Mouse (Mus musculus) kidney, adult 18-20 months (tissue): Measurements from ENCODE around the gene Jph2.

ENCODE experiments used
- DNase-seq: peaks from one replicate; pipeline ENCODE4 v3.0.0; 2021

Jph2 gene

DNA sequence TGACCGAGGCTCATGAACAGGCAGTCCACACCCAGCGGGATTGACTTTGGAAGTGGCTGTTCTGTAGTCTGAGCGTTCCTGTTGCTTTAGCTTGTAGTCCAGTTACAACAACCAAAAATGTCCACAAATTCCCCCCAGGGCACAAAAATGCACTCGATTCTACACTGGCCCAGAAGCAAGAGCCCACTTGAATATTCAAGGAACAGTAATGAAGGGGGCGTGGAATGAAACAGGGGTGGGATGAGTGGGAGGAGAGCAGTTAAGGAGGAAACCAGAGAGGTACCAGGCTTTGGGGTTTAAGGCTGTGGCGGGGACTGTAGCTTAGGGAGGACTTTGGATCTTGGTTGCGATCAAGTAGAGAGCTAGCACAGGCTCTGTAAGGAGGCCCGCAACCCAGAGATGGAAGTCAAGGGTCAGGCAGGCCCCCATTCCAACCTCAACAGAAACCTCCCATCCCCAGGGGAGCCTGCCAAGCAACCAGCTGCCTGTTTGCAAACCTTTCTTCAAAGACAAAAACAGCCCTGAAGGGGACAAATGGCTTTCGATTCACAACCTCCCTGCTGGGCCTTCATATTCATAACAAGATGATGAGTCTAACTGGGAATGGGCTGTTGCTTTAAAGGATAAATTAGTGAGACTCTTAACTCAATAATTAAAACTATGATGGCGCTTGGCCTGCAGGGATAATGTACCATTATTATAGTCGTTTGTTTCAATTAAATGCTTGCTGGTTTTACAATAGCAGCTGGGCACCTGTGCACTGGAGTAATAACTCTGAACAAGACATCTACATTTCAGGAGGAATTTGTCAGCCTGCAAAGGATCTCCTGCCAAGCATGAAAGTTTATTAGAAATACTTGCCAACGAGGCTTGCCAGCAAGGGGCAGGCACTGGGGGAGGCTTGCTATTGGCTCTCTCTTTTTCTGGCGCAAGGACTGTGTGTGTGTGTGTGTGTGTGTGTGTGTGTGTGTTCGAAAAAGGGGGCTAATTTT, 97.4 kb downstream of the Jph2 start:
- peak; percentile 4 for DNase-seq

- no peak for DNase-seq
These were observed 100.7 kb downstream of the Jph2 start for GRCm38 (mm10) chr2:163296999-163297630.

- DNase-seq, result peak; percentile 38
These were observed 108.9 kb downstream of the Jph2 start for GRCm38 (mm10) chr2:163288881-163289379.
